Mouse (Mus musculus): ENCODE data around the gene Ptprr.

DNA sequence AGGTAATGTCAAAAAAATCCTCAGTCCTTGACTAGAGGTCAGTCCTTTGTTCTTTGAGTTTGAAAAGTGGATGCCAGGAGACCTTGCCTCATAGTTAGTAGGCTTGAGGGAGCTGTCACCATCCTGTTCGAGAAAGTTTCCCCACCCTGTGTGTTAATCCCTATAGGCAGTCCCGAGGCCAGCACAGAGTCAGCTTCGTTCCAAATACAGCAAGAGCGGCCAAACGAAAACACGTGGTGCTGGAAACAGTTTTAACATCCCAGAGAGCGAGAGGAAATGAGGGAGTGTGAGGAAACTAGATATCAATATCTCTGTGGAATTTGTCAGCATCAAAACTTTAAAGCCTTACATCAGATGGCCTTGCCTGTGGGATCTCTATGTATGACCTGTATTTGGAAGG, 39.0 kb upstream of the Ptprr start:
- TF ChIP-seq POLR2A (IDR thresholded peaks at IDR 0.05; ENCODE audit: control insufficient read depth, extremely low read depth, insufficient read depth, low read length, poor library complexity), result no peak
- no peak for TF ChIP-seq CTCF (IDR thresholded peaks at IDR 0.05; ENCODE audit: borderline replicate concordance, control insufficient read depth, extremely low read depth, insufficient read depth, low read length, poor library complexity)

Measured in thymus, adult 2 months (tissue).